Mouse (Mus musculus): ENCODE results near the gene Plcb1.

DNA sequence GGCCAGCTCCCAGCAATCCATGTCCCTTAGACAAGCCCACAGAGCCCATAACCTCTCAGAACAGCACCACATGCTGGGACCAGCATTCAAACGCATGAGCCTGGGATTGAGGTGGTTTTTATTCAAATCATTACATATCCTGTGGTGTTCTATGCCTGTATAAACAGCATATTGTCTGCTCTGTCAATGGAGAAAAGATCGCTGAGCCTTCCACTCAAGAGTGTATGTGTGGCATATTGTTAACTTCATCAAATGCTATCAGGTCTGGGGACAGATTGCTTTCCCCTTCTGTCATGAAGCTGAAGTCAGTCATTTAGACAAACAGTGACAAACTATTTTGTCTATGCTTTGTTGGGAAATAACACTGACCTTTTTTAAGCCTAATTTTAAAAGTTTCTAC, 322.7 kb downstream of the Plcb1 start:
- TF ChIP-seq POLR2A (IDR thresholded peaks at IDR 0.05; ENCODE audit: low read depth, low read length) (no peak), CTCF (IDR thresholded peaks at IDR 0.05; ENCODE audit: extremely low read depth, insufficient read length, insufficient replicate concordance, low read depth, low read length) (no peak)
